Mouse (Mus musculus): Measurements from ENCODE around the gene Atl2.

DNA sequence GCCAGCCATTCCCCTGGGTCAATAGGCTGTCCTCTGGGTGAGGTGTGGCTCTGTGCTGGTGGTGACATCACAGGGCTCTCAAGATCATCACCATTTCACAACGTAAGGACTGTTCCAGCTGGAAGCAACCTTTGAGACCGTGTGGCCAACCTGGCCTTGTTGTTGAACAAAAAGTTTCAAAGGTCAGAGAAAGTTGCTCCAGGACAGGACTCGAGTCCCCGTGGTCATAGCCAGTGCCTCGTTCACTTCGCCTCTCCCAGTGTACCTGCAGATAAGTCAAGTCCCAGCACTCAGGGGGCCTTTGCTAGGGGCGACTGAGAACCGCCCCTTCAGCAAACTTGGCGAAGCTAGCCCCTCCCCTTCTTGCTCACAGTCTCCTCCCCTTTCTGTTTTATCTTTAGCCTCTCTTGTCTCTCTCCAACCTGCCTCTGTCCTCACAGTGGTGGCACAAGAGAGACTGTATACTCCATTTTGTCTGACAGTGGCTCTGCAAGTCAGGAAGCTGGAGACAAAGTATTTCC, 22.6 kb upstream of the Atl2 start:
- TF ChIP-seq CTCF (IDR thresholded peaks at IDR 0.05; ENCODE audit: borderline replicate concordance, control insufficient read depth, extremely low read depth, insufficient read depth, low read length, poor library complexity) = no peak
- TF ChIP-seq POLR2A (IDR thresholded peaks at IDR 0.05; ENCODE audit: control insufficient read depth, extremely low read depth, insufficient read depth, low read length, poor library complexity) = no peak
